Mouse (Mus musculus): ENCODE data around the gene B130006D01Rik. TPM values are rescaled to one million over a fixed set of nuclear protein-coding genes. Genes with fewer than 3 reads are reported as not detected.

B130006D01Rik gene
- polyA plus RNA-seq, 1 experiment from 2014 or later: 1.2 TPM

DNA sequence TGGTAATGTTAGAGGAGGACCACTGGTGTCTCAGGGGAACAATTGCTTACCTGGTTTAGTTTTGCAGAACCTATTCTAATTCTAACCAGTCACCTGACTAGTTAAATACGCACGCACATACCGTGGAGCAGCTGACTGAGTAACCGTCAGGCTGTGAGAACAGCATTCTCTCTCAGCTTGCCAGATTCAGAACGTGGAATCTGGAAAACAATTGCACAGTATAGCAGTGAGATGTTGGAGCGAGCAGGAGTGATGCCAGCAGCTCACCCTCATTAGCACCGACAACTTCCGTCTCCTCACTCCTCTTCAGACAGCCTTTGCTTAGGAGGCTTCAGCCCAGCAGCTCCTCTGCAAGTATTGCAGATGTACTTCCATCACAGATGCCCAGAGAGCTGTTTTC, 7.3 kb upstream of the B130006D01Rik start:
- Histone ChIP-seq H3K4me1 (peaks cover 31% of the 10 kb centered on the region), H3K36me3 (no peaks in the 10 kb centered on the region), H3K4me3 (no peak overlapping the region), H3K4me2 (no peak overlapping the region), H3K9ac (no peak overlapping the region), H3K27ac (no peak overlapping the region), H3K27me3 (no peaks in the 10 kb centered on the region), H3K9me3 (no peaks in the 10 kb centered on the region)
- 44% methylated on average over 8 of the region's 8 CpGs for WGBS
- ATAC-seq (ENCODE audit: insufficient number of reproducible peaks, low FRiP score, low TSS enrichment, low read depth): no peak

DNA sequence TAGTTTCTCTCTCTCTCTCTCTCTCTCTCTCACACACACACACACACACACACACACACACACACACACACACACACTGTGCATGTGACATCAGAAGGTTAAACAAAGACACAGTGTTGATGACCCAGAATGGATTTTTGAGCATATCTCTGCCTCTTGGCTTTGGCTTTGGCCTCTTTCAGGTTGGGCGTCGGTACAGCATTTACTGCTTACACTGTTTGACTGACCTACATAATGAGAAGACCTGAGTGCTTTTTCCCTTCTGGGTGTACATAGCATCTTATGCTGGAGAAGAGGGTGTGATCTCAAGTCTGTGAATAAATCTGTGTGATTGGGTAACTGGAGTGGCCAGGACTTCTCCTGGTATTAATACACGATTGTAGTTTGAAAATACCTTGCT, 4.0 kb upstream of the B130006D01Rik start:
- Histone ChIP-seq H3K27ac (no peak overlapping the region), H3K9ac (no peak overlapping the region), H3K4me1 (peaks cover 20% of the 10 kb centered on the region), H3K9me3 (no peaks in the 10 kb centered on the region), H3K4me3 (no peak overlapping the region), H3K27me3 (no peaks in the 10 kb centered on the region), H3K36me3 (no peaks in the 10 kb centered on the region), H3K4me2 (no peak overlapping the region)
- no peak for ATAC-seq (ENCODE audit: insufficient number of reproducible peaks, low FRiP score, low TSS enrichment, low read depth)
- WGBS: 87% methylated on average over 3 of the region's 3 CpGs

DNA sequence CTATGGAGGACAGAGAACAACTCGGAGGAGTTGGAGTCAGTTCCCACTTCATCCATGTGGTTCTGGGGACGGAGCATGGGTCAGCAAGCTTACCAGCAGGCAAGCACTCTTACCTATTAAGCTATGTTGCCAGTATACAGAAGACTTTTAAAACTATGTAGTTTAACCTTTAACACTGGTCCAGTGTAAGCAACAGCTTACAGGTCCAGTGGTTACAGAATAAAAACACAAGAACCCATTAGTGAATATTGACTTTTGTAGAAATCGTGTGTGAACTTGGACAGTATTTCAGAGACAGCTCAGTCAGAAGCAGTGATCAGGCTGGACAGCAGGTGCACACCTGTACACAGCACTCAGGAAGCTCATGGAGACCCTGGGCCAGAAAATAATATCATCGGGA, 1.1 kb downstream of the B130006D01Rik start:
- H3K36me3 ChIP-seq: no peaks in the 10 kb centered on the region
- H3K4me3 ChIP-seq: no peak overlapping the region
- H3K27me3 ChIP-seq: no peaks in the 10 kb centered on the region
- no peak overlapping the region for H3K4me2 ChIP-seq
- ATAC-seq (ENCODE audit: insufficient number of reproducible peaks, low FRiP score, low TSS enrichment, low read depth): no peak
- H3K9me3 ChIP-seq: no peaks in the 10 kb centered on the region
- H3K9ac ChIP-seq: no peak overlapping the region
- no peaks in the 10 kb centered on the region for H3K4me1 ChIP-seq
- WGBS: 93% methylated on average over 4 of the region's 4 CpGs
- no peak overlapping the region for H3K27ac ChIP-seq

DNA sequence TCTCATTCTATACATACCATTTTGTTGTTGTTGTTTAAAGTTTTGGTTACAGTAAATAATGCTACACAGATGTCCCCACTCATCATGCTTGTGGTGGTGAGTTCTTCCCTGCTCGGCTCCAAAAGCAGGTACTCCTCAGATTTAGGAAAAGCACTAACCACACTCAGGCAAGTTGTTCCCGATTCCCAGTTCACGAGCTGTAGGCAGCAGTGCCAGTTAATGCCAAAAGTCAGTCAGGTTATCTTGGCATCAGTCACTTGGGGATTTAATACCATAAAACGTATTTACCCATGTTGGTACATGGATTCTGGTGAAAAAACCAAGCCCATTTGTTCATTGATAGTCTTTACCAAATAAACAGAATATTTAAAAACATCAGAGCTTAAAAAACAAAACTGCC, 2.8 kb downstream of the B130006D01Rik start:
- Histone ChIP-seq H3K36me3 (no peaks in the 10 kb centered on the region), H3K27me3 (no peaks in the 10 kb centered on the region), H3K9me3 (no peaks in the 10 kb centered on the region), H3K4me1 (no peaks in the 10 kb centered on the region), H3K4me2 (no peak overlapping the region), H3K9ac (no peak overlapping the region), H3K4me3 (no peak overlapping the region), H3K27ac (no peak overlapping the region)
- no peak for ATAC-seq (ENCODE audit: insufficient number of reproducible peaks, low FRiP score, low TSS enrichment, low read depth)
- WGBS: 62% methylated on average over 4 of the region's 4 CpGs

DNA sequence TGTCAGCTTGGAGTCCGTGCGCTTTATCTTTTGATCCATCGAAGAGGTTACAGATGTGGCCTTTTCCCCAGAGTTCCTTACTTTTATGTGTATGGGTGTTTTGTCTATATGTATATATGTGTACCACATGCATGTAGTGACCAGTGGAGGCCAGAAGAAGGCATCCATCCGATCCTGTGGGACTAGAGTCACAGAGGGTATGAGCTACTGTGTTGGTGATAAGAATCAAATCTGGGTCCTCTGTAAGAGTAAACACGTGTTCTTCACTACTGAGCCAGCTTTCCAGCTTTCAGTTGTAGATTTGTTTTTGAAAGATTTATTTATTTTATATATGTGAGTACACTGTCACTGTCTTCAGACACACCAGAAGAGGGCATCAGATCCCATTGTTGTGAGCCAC, 4.6 kb downstream of the B130006D01Rik start:
- Histone ChIP-seq H3K9ac (no peak overlapping the region), H3K9me3 (no peaks in the 10 kb centered on the region), H3K4me2 (no peak overlapping the region), H3K27me3 (no peaks in the 10 kb centered on the region), H3K27ac (no peak overlapping the region), H3K4me3 (no peak overlapping the region), H3K36me3 (no peaks in the 10 kb centered on the region), H3K4me1 (no peaks in the 10 kb centered on the region)
- WGBS: 92% methylated on average over 5 of the region's 5 CpGs
- no peak for ATAC-seq (ENCODE audit: insufficient number of reproducible peaks, low FRiP score, low TSS enrichment, low read depth)

DNA sequence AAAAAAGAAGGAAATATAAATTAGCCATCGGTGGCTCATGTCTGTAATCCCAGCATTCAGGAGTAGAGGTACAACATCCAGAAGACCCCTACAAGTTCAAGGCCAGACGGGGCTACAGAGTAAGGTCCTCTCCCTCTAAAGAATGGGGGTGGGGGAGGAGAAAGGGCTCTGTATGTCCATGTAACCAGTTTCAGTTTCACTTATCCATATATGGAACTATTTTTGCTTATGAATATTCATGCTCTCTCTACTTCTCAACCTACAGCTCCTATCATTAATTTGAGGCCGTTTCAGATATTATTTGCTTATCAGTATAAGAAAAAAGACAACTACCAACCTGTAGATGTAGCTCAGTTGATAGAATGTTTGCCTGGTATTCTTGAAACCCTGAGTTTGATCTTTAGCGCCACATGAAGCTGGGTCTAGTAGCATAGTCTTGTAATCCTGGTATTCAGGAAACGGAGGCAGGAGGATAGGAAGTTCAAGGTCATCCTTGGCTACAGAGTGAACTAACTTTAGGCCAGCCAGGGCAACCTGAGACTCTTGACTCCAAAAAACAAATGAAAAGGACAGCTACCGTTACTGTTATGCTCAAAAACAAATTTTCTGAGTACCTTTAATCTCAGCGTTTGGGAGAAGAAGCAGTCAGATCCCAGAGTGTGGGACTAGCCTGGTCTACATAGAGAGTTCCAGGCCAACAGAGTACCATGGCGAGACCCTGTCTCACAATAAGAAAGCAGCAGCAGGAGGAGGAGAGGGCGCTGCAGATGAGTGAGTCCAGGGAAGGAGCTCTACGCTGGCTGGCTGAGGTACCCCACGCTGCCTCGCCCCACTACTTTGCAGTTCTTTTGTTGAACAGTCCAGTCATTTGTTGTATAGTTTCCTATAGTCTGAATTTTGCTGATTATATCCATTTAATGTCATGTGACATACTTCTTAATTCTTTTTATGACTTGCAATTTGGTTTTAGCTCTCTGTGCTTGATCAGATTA, 5.8 kb downstream of the B130006D01Rik start:
- WGBS: 82% methylated on average over 12 of the region's 12 CpGs
- Histone ChIP-seq H3K4me3 (no peak overlapping the region), H3K36me3 (no peaks in the 10 kb centered on the region), H3K9ac (no peak overlapping the region), H3K27ac (no peak overlapping the region), H3K4me1 (no peaks in the 10 kb centered on the region), H3K4me2 (no peak overlapping the region), H3K9me3 (no peaks in the 10 kb centered on the region), H3K27me3 (no peaks in the 10 kb centered on the region)
- ATAC-seq (ENCODE audit: insufficient number of reproducible peaks, low FRiP score, low TSS enrichment, low read depth): no peak

DNA sequence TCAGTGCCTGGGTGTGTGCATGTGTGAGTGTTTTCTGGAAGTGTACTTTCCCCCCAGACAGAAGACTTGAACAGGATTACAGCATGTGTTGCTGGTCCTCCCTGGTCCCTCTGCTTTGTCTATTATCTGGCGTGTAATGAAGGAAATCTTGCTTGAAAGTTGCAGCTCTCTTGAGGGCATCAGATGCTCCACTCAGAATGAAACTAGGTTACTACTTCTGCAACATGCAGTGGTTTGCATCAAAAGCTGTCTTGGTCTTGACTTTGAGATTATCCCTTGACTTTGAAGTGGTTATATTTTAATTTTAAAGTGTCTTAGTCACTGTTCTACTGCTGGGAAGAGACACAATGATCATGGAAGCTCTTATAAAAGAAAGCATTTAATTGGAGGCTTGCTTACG, 11.1 kb downstream of the B130006D01Rik start:
- H3K27ac ChIP-seq: no peak overlapping the region
- 93% methylated on average over 2 of the region's 2 CpGs for WGBS
- no peak overlapping the region for H3K4me3 ChIP-seq
- no peak overlapping the region for H3K4me2 ChIP-seq
- no peak overlapping the region for H3K9ac ChIP-seq
- H3K9me3 ChIP-seq: no peaks in the 10 kb centered on the region
- no peaks in the 10 kb centered on the region for H3K27me3 ChIP-seq
- H3K36me3 ChIP-seq: no peaks in the 10 kb centered on the region
- H3K4me1 ChIP-seq: no peaks in the 10 kb centered on the region
- no peak for ATAC-seq (ENCODE audit: insufficient number of reproducible peaks, low FRiP score, low TSS enrichment, low read depth)

DNA sequence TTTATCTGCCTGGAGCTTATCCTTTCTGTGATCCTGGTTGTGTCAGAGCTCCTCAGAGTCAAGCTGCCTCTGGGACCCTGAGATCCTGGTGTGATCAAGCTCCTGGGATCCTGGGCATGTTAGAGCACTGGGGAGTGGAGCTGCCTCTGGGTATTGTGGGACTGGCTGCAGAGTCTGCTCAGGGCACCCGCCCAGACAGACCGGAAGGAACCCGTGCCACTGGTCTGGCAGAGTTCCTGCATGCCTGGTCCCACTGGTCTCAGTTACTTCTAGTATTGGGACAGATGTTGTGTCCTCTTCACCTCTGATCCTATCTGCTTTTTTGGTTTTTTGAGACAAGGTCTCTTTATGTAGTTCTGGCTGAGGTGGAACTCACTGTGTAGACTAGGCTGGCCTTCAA, 14.4 kb downstream of the B130006D01Rik start:
- Histone ChIP-seq H3K27ac (no peak overlapping the region), H3K4me1 (no peaks in the 10 kb centered on the region), H3K9ac (no peak overlapping the region), H3K9me3 (no peaks in the 10 kb centered on the region), H3K4me3 (no peak overlapping the region), H3K36me3 (no peaks in the 10 kb centered on the region), H3K4me2 (no peak overlapping the region), H3K27me3 (no peaks in the 10 kb centered on the region)
- 77% methylated on average over 3 of the region's 3 CpGs for WGBS
- no peak for ATAC-seq (ENCODE audit: insufficient number of reproducible peaks, low FRiP score, low TSS enrichment, low read depth)

DNA sequence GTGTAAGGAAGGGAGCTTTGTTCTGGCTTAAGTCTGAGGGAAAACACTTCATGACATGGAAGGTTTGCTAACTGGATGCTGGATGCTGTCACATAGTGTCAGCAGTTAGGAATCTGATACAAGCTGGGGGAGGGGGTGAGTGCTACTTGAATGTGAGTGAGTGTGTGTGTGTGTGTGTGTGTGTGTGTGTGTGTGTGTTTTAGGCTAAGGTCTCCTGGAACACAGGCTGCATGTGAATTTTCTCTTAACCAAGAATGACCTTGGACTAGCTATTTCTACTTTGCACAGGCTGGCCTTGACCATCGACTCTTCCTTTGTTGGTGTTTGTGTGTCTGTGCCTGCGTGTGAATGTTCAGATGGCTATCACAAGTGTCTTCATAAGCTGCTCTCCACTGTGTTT, 21.1 kb downstream of the B130006D01Rik start:
- peaks cover 12% of the 10 kb centered on the region for H3K36me3 ChIP-seq
- no peaks in the 10 kb centered on the region for H3K4me1 ChIP-seq
- ATAC-seq (ENCODE audit: insufficient number of reproducible peaks, low FRiP score, low TSS enrichment, low read depth): no peak
- H3K4me3 ChIP-seq: no peak overlapping the region
- no peak overlapping the region for H3K27ac ChIP-seq
- H3K4me2 ChIP-seq: no peak overlapping the region
- no peak overlapping the region for H3K9ac ChIP-seq
- no peaks in the 10 kb centered on the region for H3K27me3 ChIP-seq
- 96% methylated on average over 2 of the region's 2 CpGs for WGBS
- no peaks in the 10 kb centered on the region for H3K9me3 ChIP-seq

DNA sequence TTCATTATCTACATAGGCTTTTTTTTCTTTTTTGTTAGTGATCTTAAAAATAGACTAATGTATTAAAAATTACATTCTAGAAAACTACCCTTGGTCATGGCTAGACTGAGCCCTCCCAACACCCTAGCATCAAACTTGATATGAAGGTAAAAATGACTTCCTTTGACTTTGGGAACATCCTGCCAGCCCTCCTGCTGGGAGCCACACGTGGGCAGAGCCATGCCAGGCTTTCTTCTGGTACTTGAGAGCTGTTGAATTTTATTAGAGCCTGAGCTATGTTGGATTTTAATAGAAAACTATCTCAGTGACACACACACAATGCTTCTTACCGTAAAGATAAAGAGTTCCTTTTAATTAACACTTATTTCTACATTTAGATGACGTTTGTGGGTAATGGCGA, 23.4 kb downstream of the B130006D01Rik start:
- H3K4me1 ChIP-seq: no peaks in the 10 kb centered on the region
- H3K27me3 ChIP-seq: no peaks in the 10 kb centered on the region
- no peaks in the 10 kb centered on the region for H3K9me3 ChIP-seq
- no peak overlapping the region for H3K9ac ChIP-seq
- H3K27ac ChIP-seq: no peak overlapping the region
- H3K36me3 ChIP-seq: peaks cover 22% of the 10 kb centered on the region
- no peak overlapping the region for H3K4me2 ChIP-seq
- no peak overlapping the region for H3K4me3 ChIP-seq
- WGBS: 70% methylated on average over 4 of the region's 4 CpGs
- no peak for ATAC-seq (ENCODE audit: insufficient number of reproducible peaks, low FRiP score, low TSS enrichment, low read depth)

DNA sequence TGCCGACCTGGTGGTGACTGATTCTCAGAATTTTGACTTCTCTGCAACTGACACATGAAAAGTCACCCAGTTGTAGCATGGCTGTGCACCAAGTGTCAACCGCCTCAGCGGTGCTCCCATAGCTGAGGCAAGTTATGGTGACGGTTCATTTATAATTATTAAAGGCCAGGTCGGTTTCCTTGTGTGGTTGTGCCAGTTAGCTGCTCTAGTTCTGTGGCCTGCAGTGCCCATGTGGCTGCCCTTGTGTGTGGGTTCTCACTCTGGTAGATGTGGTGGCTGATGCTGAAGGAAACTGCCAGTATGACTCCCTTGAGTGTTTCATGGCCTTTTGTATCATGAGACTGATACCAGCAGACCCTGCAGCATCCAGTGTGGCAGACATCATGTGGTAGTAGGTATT, 24.9 kb downstream of the B130006D01Rik start:
- Histone ChIP-seq H3K4me1 (no peaks in the 10 kb centered on the region), H3K9me3 (no peaks in the 10 kb centered on the region), H3K27ac (no peak overlapping the region), H3K27me3 (no peaks in the 10 kb centered on the region), H3K36me3 (peaks cover 35% of the 10 kb centered on the region), H3K4me2 (no peak overlapping the region), H3K9ac (no peak overlapping the region), H3K4me3 (no peak overlapping the region)
- no peak for ATAC-seq (ENCODE audit: insufficient number of reproducible peaks, low FRiP score, low TSS enrichment, low read depth)
- WGBS: 79% methylated on average over 5 of the region's 5 CpGs

DNA sequence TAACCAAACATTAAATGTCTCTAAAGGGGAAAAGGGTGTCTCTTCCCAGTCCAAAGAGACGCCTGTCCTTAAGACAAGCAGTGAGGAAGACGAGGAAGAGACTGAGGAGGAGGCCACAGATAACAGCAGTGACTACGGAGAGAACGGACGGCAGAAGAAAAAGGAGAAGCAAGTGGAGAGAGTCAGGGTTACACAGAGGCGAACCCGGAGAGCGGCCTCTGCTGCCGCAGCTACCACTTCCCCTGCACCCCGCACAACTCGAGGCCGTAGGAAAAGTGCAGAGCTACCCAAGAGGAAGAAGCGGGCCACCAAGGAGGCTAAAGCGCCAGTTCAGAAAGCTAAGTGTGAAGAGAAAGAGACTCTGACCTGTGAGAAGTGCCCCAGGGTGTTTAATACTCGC, 26.2 kb downstream of the B130006D01Rik start:
- Histone ChIP-seq H3K27me3 (no peaks in the 10 kb centered on the region), H3K4me3 (no peak overlapping the region), H3K4me1 (no peaks in the 10 kb centered on the region), H3K4me2 (no peak overlapping the region), H3K36me3 (peaks cover 40% of the 10 kb centered on the region), H3K27ac (no peak overlapping the region), H3K9ac (no peak overlapping the region), H3K9me3 (no peaks in the 10 kb centered on the region)
- 81% methylated on average over 15 of the region's 15 CpGs for WGBS
- ATAC-seq (ENCODE audit: insufficient number of reproducible peaks, low FRiP score, low TSS enrichment, low read depth): no peak

All from limb, embryonic 15.5 days (tissue).